Mouse (Mus musculus) bone marrow, adult 2 months (tissue): ENCODE data around the gene Ifitm10. TPM values are rescaled to one million over a fixed set of nuclear protein-coding genes. Genes with fewer than 3 reads are reported as not detected.

ENCODE experiments used
- H3K27ac ChIP-seq: fragments of 200-500 bp; 2 replicates; pipeline ENCODE4 v1.5.1; 2012; ENCODE audit warnings: low read depth, mild to moderate bottlenecking, control low read depth, inconsistent platforms, low read length; ENCODE audit not compliant: control insufficient read depth, poor library complexity, insufficient read depth
- H3K4me1 ChIP-seq: fragments of 200-500 bp; 2 replicates; pipeline ENCODE4 v1.6.1; 2011; ENCODE audit warnings: low read length; ENCODE audit not compliant: control insufficient read depth, insufficient read depth
- H3K4me3 ChIP-seq: fragments of 200-500 bp; replicated peaks from 2 replicates; pipeline ENCODE3; 2011; ENCODE audit warnings: mild to moderate bottlenecking, low read depth, low read length, control low read depth; ENCODE audit not compliant: control insufficient read depth
- CTCF ChIP-seq: fragments of 200-500 bp; IDR thresholded peaks from 2 replicates; pipeline ENCODE4 v1.5.1; 2011; ENCODE audit warnings: low read length, control low read depth; ENCODE audit not compliant: control insufficient read depth, insufficient read depth
- POLR2A ChIP-seq: fragments of 200-500 bp; IDR thresholded peaks from 2 replicates; pipeline ENCODE4 v1.6.1; 2011; ENCODE audit warnings: low read depth, mild to moderate bottlenecking, control low read depth, low read length, borderline replicate concordance; ENCODE audit not compliant: control insufficient read depth
- WGBS: fragments of 180-500 bp; shearing (Covaris S2); methylation state at CpG from one replicate; pipeline ENCODE4 v1.1.7; 2018; 5-methylcytosine and 5-hydroxymethylcytosine counted together
- polyA plus RNA-seq: library from polyadenylated mRNA; stranded (reverse); fragments of >200 nt; gene quantifications from 2 replicates; pipeline ENCODE4 v1.2.4, GENCODE M21; 2011; ENCODE audit warnings: low replicate concordance; ENCODE audit not compliant: missing spikeins, insufficient read depth, insufficient read length

Ifitm10 gene
- 1.6 and 6.2 TPM in 2 replicates for polyA plus RNA-seq

DNA sequence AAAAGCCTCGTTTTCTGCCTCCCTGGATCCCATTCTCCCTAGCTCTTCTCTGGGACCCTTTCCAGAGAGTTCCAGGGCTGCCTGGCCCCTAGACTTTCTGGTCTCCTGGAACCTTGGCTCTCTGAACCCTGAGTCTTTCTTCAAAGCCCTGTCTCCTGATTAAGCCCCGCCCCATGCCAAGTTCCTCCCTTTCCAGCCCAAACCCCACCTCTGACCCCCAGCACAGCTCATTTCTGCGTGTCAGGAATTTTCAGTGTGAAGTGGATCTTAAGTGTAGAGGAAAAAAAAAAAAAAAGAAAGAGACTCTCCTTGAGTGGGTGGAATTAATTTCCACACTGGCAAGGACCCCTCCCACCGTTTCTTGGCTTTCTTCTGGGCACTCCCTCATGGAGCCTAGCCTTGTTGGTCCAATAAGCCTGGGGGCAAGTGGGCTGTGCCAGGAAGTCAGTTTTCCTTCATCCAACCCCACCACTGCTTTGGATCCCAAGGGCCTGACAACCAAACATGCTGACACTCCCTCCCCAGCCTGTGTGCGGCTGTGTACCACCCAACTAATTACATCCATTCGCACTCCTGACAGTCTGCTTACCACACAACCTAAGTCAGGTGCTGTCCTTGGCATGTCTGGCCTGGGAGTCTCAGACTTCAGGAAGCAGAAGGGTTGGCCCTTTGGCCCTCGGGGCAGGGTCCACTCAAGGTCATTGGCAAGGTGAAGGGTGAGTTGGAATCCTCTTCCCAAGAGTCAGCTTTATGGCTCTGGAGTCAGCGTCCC, at the start of gene Ifitm10:
TSS of gene Ifitm10 (minus strand) at position 113 of the 772 bp plus-strand sequence.
- peaks cover 4% of the 10 kb centered on the region for H3K4me1 ChIP-seq
- no peak within 1 kb of the TSS for H3K27ac ChIP-seq

DNA sequence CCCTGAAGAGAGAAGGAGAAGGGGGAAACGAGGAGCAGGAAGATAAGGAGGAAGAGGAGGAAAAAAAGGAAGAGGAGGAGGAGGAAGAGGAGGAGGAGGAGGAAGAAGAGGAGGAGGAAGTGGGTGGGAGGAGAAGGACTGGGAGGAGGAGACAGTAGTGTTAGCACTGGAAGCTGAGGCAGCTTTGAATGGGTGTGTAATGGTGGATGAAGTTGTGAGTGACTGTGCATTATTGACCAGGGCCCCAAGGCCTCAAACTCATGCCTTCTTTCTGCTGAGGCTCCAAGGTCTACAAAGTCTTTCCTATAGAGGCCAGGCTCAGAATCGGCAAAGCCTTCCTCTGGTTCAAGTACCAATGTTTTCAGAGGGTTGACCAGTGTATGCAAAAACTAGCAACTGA, 48.3 kb upstream of the Ifitm10 start:
- WGBS = 52% methylated on average over 2 of the region's 2 CpGs
- Histone ChIP-seq H3K4me3 (no peak overlapping the region), H3K27ac (peak overlapping the region; percentile 46; the same call in 1 of the 2 replicates), H3K4me1 (peaks cover 5% of the 10 kb centered on the region; the same call in 1 of the 2 replicates)
- TF ChIP-seq POLR2A (no peak), CTCF (no peak)

More for the DNA sequence above, at the start of gene Ifitm10:
- TF ChIP-seq CTCF (no peak), POLR2A (no peak)
- no peak within 1 kb of the TSS for H3K4me3 ChIP-seq
- 78% methylated on average over 8 of the region's 8 CpGs for WGBS

DNA sequence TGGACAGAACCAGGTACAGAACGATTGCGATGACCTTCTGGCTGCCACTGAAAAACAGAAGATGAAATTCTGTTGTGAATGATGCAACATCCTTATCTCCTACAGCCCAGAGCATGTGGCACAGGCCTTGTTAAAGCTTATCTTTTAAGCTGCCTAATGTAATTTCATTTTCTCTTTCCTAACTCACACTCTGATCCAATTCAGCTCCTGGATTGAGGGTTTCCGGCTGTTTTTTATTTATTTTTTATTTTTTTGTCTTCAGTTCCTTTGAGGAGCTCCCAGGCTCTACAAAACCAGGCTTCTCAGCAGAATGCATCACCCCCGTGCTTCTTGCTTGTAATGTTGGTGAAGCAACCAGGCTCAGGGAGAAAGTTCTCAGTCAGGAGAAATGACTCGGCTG, 46.3 kb upstream of the Ifitm10 start:
- peaks cover 5% of the 10 kb centered on the region; the same call in 1 of the 2 replicates for H3K4me1 ChIP-seq
- peak overlapping the region; percentile 56; the same call in 1 of the 2 replicates for H3K27ac ChIP-seq
- TF ChIP-seq CTCF = no peak
- TF ChIP-seq POLR2A = no peak
- 22% methylated on average over 5 of the region's 5 CpGs for WGBS
- H3K4me3 ChIP-seq = peak overlapping the region; percentile 17

DNA sequence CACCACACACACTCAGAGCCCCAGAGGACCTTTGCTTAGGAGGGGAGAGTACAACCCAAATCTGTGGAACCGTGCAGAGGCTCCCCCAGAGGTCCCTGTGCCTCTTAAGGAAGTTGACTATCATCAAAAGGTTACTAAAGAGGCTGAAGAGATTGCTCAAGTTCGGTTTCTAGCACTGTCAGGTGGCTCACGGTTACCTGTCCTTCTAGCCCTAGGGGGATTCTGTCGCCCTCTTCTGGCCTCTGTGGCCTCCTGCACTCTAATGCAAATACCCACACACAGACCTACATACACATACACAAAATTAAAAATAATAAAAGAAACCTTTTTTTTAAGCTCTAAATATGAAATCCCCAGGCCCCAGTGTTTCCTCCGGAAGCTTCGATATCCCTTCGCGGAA, 45.1 kb upstream of the Ifitm10 start:
- H3K4me3 ChIP-seq = no peak overlapping the region
- TF ChIP-seq POLR2A (no peak), CTCF (peak; percentile 34; the same call in 1 of the 2 replicates)
- peaks cover 5% of the 10 kb centered on the region; the same call in 1 of the 2 replicates for H3K4me1 ChIP-seq
- 74% methylated on average over 8 of the region's 8 CpGs for WGBS
- no peak overlapping the region for H3K27ac ChIP-seq

DNA sequence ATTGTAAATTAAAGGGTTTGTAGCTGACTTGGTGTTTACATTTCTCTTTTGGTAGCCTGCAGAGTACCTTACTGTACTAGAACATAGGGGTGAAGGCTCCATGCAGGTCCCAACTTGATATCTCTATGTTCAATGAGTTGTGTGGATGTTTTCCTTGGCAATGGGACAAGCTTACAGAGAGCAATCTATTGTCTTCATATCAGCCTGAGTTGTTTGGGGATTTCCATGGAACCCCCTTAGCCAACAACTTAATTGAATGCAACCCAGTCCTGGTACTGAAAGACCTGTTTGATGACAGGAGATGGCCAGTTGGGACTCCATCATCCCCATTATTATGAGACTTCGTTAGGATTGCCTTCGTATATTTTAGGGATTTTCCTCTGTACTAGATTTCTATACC, 44.5 kb upstream of the Ifitm10 start:
- H3K4me3 ChIP-seq = no peak overlapping the region
- 90% methylated on average over 2 of the region's 2 CpGs for WGBS
- H3K27ac ChIP-seq = no peak overlapping the region
- TF ChIP-seq CTCF = no peak
- no peak for TF ChIP-seq POLR2A
- peaks cover 5% of the 10 kb centered on the region; the same call in 1 of the 2 replicates for H3K4me1 ChIP-seq

DNA sequence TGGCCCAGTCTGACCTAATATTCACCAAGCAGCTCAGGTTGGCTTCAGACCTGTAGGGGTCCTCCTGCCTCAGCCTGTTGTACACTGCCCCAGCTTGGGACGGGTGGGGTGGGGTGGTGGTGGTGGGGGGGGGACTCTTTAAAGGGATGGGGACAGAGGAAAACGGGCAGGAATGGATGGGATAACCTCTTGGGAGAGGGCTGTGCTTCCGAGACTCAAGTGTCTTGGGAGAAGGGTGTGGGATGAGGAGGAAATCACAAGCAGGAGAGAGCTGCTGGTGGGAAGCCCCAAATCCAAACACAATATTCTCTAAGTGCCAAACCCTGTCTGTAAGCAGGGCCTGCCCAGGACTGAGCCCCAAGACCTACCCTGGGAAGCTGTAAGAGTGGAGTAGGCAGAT, 42.7 kb upstream of the Ifitm10 start:
- H3K27ac ChIP-seq = no peak overlapping the region
- H3K4me1 ChIP-seq = peaks cover 3% of the 10 kb centered on the region; the same call in 1 of the 2 replicates
- WGBS = 86% methylated on average over 3 of the region's 3 CpGs
- no peak for TF ChIP-seq CTCF
- TF ChIP-seq POLR2A = no peak
- no peak overlapping the region for H3K4me3 ChIP-seq

DNA sequence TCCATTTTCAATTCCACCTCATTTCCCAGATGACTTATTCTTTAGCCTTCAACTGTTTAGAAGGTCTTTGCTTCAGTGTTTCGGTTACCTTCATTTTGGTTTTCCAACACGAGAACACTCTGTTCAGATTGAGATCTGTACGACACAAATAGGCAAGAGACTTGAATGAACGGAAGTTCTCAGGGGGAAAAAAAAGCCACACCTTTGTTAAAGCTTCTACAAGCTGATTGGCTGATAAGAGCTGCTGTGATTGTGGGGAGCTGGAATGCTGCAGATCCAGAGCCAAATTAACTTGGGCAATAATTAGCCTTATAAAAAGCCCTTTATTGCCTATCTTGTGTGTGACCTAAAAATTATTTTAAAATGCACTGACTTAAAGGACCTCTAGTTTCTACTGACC, 41.8 kb upstream of the Ifitm10 start:
- TF ChIP-seq CTCF = no peak
- no peak for TF ChIP-seq POLR2A
- H3K4me3 ChIP-seq = no peak overlapping the region
- no peak overlapping the region for H3K27ac ChIP-seq
- WGBS = 68% methylated on average over 4 of the region's 4 CpGs
- H3K4me1 ChIP-seq = peaks cover 1% of the 10 kb centered on the region

DNA sequence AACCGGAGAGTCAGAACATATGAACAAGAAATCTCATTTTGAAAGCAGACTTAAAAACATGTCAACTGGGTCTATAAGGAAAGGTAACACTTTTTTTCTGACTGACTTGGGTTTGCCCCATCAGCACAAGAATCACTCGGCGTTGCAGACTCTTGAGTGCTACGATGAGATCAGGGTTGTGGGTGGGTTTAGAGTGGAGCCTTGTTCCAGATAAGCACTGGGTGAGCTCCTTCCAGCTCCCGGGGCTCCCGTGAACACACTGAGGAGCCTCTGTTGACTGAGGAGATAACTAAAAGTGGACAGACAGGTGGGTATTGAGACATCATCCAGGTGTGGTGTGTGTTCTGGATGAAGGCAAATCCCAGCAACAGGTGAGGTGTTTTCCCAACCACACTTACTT, 39.7 kb upstream of the Ifitm10 start:
- Histone ChIP-seq H3K27ac (no peak overlapping the region), H3K4me3 (no peak overlapping the region), H3K4me1 (no peaks in the 10 kb centered on the region; the same call in none of the 2 replicates)
- TF ChIP-seq POLR2A (no peak), CTCF (no peak)
- WGBS = 60% methylated on average over 6 of the region's 6 CpGs
